Mouse (Mus musculus) heart, embryonic 11.5 days (tissue): ENCODE data around the gene Krt86. TPM values are rescaled to one million over a fixed set of nuclear protein-coding genes. Genes with fewer than 3 reads are reported as not detected.
"Not testable (repeated sequence)": the region's sequence is repeated elsewhere in the genome, so short reads cannot be mapped to it uniquely, and the experiment has no call there.

ENCODE experiments used
- ATAC-seq: fragments of 200-750 bp; cut with Nextera tagmentation; replicated peaks from 2 replicates; pipeline ENCODE4 v1.8.0; 2017; ENCODE audit warnings: moderate library complexity; ENCODE audit not compliant: insufficient number of reproducible peaks, low FRiP score, low TSS enrichment
- H3K27ac ChIP-seq: fragments of 300-500 bp; sonication (generic); 2 replicates; pipeline ENCODE4 v1.5.1; 2014; ENCODE audit warnings: mild to moderate bottlenecking, low read depth, low read length
- H3K27me3 ChIP-seq: fragments of 300-500 bp; sonication (generic); 2 replicates; pipeline ENCODE4 v1.6.1; 2014; ENCODE audit warnings: mild to moderate bottlenecking, low read length, mixed read lengths; ENCODE audit not compliant: control insufficient read depth, insufficient read depth
- H3K36me3 ChIP-seq: fragments of 300-500 bp; sonication (generic); 2 replicates; pipeline ENCODE4 v1.6.1; 2014; ENCODE audit warnings: mild to moderate bottlenecking, low read length, moderate library complexity, mixed read lengths; ENCODE audit not compliant: control insufficient read depth, insufficient read depth
- H3K4me1 ChIP-seq: fragments of 300-500 bp; sonication (generic); 2 replicates; pipeline ENCODE4 v1.6.1; 2014; ENCODE audit warnings: low read length; ENCODE audit not compliant: control insufficient read depth, insufficient read depth
- H3K4me2 ChIP-seq: fragments of 300-500 bp; sonication (generic); 2 replicates; pipeline ENCODE4 v1.6.1; 2014; ENCODE audit warnings: mild to moderate bottlenecking, moderate library complexity
- H3K4me3 ChIP-seq: fragments of 300-500 bp; sonication (generic); 2 replicates; pipeline ENCODE4 v1.5.1; 2014; ENCODE audit warnings: low read depth, low read length
- H3K9ac ChIP-seq: fragments of 300-500 bp; sonication (generic); 2 replicates; pipeline ENCODE4 v1.6.1; 2014; ENCODE audit warnings: mild to moderate bottlenecking, low read depth, low read length, moderate library complexity
- H3K9me3 ChIP-seq: fragments of 300-500 bp; sonication (generic); replicated peaks from 2 replicates; pipeline ENCODE4 v1.6.1; 2016; ENCODE audit warnings: low read length; ENCODE audit not compliant: control insufficient read depth
- WGBS: fragments of 180-500 bp; shearing (Covaris S2); extraction: QIAGEN DNeasy Blood & Tissue Kit; methylation state at CpG from one replicate; pipeline ENCODE4 v1.1.7; 2014; ENCODE audit not compliant: insufficient replicate concordance; 5-methylcytosine and 5-hydroxymethylcytosine counted together
- polyA plus RNA-seq: library from polyadenylated mRNA; unstranded; fragments of >200 nt; fragmentation: Nextera tagmentation; extraction: Ambion mirVana; gene quantifications from 2 replicates; pipeline ENCODE4 v1.2.1, GENCODE M21; 2014

Krt86 gene
- polyA plus RNA-seq, 1 experiment from 2014 or later: not detected

- Histone ChIP-seq H3K4me1 (0 out of 2 replicates have a peak, but pooled peaks cover 3% of the 10 kb centered on the region), H3K9me3 (no peaks in the 10 kb centered on the region), H3K36me3 (no peaks in the 10 kb centered on the region), H3K27ac (no peak overlapping the region), H3K27me3 (no peaks in the 10 kb centered on the region), H3K4me3 (no peak overlapping the region), H3K9ac (no peak overlapping the region), H3K4me2 (no peak overlapping the region)
- ATAC-seq: no peak
- WGBS: 64% methylated on average over 1 of the region's 1 CpGs
These were observed 20.9 kb downstream of the Krt86 start for GRCm38 (mm10) chr15:101494203-101494602.

DNA sequence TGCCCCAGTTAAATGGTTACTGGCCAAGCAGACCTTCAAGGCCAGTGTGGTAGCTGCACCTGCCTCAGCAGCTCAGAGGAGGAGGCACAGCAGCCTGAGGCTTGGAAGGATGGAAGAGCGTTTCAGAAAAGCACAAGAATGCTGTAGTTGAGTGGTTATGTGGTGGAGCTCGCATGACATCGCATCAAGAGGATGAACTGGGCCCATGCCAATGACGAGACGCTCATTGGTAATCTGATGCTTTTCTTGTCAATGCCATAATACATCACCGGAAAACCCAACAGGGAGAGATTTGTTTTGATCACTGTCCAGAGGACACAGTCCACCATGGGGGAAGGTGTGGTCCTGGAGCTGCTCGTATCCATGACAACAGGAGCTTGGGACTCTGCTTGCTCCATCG is 22.0 kb downstream of the Krt86 start:
- 74% methylated on average over 8 of the region's 8 CpGs for WGBS
- H3K4me1 ChIP-seq: 0 out of 2 replicates have a peak, but pooled peaks cover 3% of the 10 kb centered on the region
- H3K27ac ChIP-seq: no peak overlapping the region

DNA sequence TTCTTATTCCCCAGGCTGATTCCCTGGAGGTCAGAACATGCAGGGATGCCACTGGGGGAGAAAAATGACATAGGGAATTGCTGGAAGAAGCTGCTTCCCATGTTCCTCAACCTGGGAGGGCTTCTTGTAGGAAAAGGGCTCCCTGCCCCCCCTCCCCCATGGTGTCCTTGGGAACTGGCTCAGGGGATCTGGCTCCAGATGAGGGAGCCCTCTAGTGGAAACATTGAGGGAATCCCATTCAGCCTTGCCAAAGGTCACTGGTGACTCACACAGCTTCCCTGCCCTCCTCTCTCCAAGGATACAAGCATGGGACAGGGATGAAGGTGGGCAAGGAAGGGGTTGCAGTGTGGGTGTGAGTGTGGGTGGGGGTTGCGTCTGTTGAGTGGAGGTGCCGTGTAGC is 23.9 kb downstream of the Krt86 start:
- WGBS: 63% methylated on average over 2 of the region's 2 CpGs
- Histone ChIP-seq H3K4me3 (no peak overlapping the region), H3K9me3 (no peaks in the 10 kb centered on the region), H3K36me3 (no peaks in the 10 kb centered on the region), H3K4me2 (no peak overlapping the region), H3K27me3 (0 out of 2 replicates have a peak, but pooled peaks cover 6% of the 10 kb centered on the region), H3K27ac (no peak overlapping the region), H3K4me1 (0 out of 2 replicates have a peak, but pooled peaks cover 3% of the 10 kb centered on the region), H3K9ac (no peak overlapping the region)
- no peak for ATAC-seq

More for the DNA sequence above, 22.0 kb downstream of the Krt86 start:
- H3K4me3 ChIP-seq: no peak overlapping the region
- no peak overlapping the region for H3K9ac ChIP-seq
- H3K4me2 ChIP-seq: no peak overlapping the region
- no peaks in the 10 kb centered on the region for H3K27me3 ChIP-seq
- no peak for ATAC-seq
- no peaks in the 10 kb centered on the region for H3K9me3 ChIP-seq
- no peaks in the 10 kb centered on the region for H3K36me3 ChIP-seq

- Histone ChIP-seq H3K27me3 (no peaks in the 10 kb centered on the region), H3K36me3 (no peaks in the 10 kb centered on the region), H3K4me3 (no peak overlapping the region), H3K27ac (no peak overlapping the region), H3K4me2 (no peak overlapping the region), H3K9ac (no peak overlapping the region), H3K4me1 (no peaks in the 10 kb centered on the region), H3K9me3 (no peaks in the 10 kb centered on the region)
- 42% methylated on average over 14 of the region's 14 CpGs for WGBS
- no peak for ATAC-seq
These were observed 33.8 kb downstream of the Krt86 start for GRCm38 (mm10) chr15:101506896-101507758.

DNA sequence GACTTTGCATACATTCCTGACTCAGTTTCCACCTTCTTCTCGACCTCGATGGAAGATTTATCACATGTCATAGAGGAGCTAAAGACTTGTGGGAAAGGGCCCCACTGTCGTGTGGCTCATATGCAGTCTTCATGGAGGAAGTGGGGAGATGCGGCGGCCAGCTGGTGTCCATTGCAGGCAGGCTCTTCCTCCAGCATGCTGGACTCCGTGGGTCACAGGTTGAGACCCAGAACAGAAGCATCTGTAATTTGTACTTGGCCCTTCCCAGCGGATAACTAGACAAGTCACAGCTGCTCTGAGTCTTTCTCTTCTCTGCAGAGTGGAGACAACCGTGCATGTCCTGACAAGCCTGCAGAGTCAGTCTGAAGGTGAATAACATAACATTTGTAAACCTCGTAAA is 35.0 kb downstream of the Krt86 start:
- WGBS: 72% methylated on average over 9 of the region's 9 CpGs
- no peaks in the 10 kb centered on the region for H3K9me3 ChIP-seq
- no peak overlapping the region for H3K27ac ChIP-seq
- no peak overlapping the region for H3K4me2 ChIP-seq
- H3K9ac ChIP-seq: no peak overlapping the region
- H3K27me3 ChIP-seq: no peaks in the 10 kb centered on the region
- H3K4me3 ChIP-seq: no peak overlapping the region
- H3K36me3 ChIP-seq: no peaks in the 10 kb centered on the region
- no peak for ATAC-seq
- no peaks in the 10 kb centered on the region for H3K4me1 ChIP-seq

- peaks cover 15% of the 10 kb centered on the region for H3K27me3 ChIP-seq
- H3K4me2 ChIP-seq: not testable (repeated sequence)
These were observed 43.9 kb downstream of the Krt86 start, which contains the start of gene Gm49425 for GRCm38 (mm10) chr15:101517161-101517560. TSS of gene Gm49425 (minus strand) at chr15:101517261.

DNA sequence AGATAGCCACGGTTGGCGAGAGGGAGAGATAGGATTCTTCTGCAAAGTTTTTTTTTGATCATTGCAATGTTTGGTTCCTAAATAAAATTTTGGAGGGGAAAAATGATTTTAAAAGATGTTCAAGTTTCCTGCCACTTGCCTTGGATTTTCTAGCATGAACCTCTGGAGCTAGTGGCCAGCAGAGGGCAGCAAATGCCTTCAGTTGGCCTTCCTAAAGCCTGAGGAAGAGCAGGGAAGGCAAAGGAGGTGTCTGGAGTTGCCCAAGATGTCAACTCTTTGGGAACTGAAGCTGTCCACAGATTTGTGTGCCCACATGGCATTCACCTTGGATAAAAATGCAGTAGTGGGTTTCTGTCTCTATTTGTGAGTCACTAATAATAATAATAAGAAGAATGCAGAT is 46.5 kb downstream of the Krt86 start:
- no peak overlapping the region for H3K9ac ChIP-seq
- no peaks in the 10 kb centered on the region for H3K9me3 ChIP-seq
- H3K27ac ChIP-seq: no peak overlapping the region
- WGBS: 13% methylated on average over 2 of the region's 2 CpGs
- no peak for ATAC-seq
- no peaks in the 10 kb centered on the region for H3K4me1 ChIP-seq
- no peak overlapping the region for H3K4me3 ChIP-seq
- no peak overlapping the region for H3K4me2 ChIP-seq
- peaks cover 19% of the 10 kb centered on the region for H3K27me3 ChIP-seq
- H3K36me3 ChIP-seq: no peaks in the 10 kb centered on the region

More at GRCm38 (mm10) chr15:101517161-101517560, 43.9 kb downstream of the Krt86 start, which contains the start of gene Gm49425:
- 67% methylated on average over 2 of the region's 2 CpGs for WGBS
- not testable (repeated sequence) for H3K27ac ChIP-seq, H3K9ac ChIP-seq, ATAC-seq, H3K9me3 ChIP-seq, H3K36me3 ChIP-seq, H3K4me3 ChIP-seq, H3K4me1 ChIP-seq

GRCm38 (mm10) chr15:101522556-101523232 is 49.4 kb downstream of the Krt86 start:
- no peak for ATAC-seq
- H3K27me3 ChIP-seq: peaks cover 23% of the 10 kb centered on the region
- no peak overlapping the region for H3K4me2 ChIP-seq
- H3K36me3 ChIP-seq: no peaks in the 10 kb centered on the region
- no peaks in the 10 kb centered on the region for H3K9me3 ChIP-seq
- no peaks in the 10 kb centered on the region for H3K4me1 ChIP-seq
- WGBS: 67% methylated on average over 4 of the region's 4 CpGs
- H3K27ac ChIP-seq: no peak overlapping the region
- H3K9ac ChIP-seq: no peak overlapping the region
- no peak overlapping the region for H3K4me3 ChIP-seq
